Mouse (Mus musculus): ENCODE results near the gene Trim38.

Trim38 gene

DNA sequence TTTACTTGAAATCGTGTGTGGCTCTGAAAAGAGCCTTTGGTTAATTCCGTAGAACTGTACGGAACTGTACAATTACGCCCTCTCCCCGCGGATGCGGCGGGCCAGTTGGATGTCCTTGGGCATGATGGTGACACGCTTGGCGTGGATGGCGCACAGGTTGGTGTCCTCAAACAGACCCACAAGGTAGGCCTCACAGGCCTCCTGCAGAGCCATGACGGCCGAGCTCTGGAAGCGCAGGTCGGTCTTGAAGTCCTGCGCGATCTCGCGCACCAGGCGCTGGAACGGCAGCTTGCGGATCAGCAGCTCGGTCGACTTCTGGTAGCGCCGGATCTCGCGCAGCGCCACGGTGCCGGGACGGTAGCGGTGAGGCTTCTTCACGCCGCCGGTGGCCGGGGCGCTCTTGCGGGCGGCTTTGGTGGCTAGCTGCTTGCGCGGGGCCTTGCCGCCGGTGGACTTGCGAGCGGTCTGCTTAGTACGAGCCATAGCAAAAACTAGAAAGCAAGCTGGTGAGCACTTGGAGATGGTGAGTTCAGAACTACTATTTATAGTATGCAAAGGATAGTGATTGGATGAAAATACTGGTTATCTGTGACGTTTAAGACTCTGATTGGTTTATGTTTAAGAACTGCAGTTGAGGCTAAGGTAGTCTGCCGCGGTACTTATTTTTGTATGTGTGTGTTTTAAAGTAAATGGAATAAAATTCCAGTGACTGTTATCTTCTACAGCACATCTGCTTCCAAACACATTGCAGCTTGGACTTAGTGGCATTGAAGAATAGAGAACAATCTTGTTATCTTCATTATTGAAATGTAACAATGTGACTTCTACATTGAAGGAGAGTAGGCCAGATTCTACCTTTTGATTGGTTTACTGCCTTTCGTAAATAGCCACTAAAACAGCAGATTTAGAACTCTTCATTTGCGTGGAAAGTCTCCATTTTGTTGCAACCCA, 7.6 kb upstream of the Trim38 start, which contains the start of gene Hist1h3a:
Hist1h3a (minus strand) TSS at position 516 of the 951 bp plus-strand sequence.
- DNase-seq (ENCODE audit: low read depth) = peak; percentile 70

DNA sequence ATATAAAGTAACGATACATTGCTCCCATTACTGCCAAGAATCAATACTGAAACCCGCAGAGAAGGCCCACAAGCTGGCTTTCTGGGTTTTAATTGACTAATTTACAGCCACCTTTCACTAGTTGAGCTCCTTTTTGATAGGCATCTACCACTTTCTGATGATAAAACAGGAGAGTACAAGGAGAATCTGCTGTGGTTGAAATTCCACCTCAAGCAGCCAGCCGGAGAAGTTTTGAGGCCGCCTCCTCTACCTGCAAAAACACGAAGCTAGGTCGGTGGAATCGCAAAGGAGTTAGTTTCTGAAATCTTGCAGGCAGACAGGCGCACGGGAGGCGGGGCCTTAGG, 6.5 kb upstream of the Trim38 start:
- no peak for DNase-seq (ENCODE audit: low read depth)

DNA sequence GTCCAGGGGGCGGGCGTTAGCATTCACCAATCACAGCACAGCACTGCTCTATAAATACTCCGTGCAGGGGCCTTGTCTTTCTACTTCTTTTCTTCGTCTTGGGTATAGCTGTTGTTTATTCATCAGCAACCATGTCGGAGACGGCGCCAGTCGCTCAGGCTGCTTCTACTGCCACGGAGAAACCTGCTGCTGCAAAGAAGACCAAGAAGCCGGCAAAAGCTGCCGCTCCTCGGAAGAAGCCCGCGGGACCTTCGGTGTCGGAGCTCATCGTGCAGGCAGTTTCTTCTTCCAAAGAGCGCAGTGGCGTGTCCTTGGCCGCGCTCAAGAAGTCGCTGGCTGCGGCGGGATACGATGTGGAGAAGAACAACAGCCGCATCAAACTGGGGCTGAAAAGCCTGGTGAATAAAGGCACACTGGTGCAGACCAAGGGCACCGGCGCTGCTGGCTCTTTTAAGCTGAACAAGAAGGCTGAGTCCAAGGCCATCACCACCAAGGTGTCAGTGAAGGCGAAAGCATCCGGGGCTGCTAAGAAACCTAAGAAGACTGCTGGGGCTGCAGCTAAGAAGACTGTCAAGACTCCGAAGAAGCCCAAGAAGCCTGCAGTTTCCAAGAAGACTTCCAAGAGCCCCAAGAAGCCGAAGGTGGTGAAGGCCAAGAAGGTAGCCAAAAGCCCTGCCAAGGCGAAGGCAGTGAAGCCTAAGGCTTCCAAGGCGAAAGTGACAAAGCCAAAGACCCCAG, 6.0 kb upstream of the Trim38 start, which contains the start of gene Hist1h1a:
Hist1h1a (plus strand) TSS at position 81 of the 738 bp plus-strand sequence.
- DNase-seq (ENCODE audit: low read depth) = no peak

DNA sequence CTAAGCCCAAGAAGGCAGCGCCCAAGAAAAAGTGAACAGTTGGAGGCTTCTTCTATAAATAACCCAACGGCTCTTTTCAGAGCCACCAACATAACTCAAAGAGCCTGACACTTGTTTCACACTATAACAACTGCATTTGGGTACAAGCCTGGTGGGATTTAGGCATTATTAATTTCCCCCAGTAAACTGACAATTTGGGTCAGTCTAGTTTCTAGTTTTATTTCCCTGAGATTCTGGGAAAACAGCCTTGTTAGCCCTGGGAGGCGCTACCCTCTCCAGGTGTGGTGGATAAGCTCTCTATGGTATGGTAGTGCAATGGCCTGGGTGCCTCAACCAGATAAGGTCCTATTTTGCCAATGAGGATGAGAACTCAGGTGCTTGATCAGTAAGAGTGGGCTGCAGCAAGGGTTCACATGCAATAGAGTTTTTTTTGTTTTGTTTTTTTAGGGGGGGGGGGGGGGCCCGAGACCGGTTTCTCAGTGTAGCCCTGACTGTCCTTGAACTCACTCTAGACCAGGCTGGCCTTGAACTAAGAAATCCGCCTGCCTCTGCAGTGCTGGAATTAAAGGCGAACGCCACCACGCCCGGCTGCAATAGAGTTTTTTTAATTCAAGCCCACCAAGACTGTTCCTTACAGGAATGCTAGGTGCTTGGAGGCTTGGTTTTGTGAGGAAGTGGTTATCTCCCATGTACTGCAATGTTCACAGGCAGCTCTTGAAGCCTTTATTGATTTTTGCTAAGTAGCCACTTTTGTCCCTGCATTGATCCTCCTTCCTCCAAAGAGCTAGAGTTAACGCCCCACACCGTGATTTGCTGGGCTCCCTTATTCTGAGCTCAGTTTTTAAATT, 5.2 kb upstream of the Trim38 start:
- no peak for DNase-seq (ENCODE audit: low read depth)

DNA sequence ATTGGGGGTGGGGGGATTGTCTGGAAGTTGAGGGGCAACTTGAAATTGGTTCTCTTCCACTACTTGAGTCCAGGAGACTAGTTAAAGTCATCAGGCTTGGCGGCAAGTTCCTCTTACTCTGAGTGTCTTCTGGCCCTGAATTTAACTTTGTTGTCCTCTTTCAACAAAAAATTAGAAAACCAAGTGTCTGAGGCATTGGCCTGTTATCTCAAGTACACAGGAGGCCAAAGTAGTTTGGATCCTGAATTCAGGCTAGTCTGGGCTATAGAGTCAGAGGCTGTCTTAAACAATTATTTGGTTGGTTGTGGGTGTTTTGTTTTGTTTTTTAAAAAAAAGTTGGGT, 4.6 kb upstream of the Trim38 start:
- no peak for DNase-seq (ENCODE audit: low read depth)

DNA sequence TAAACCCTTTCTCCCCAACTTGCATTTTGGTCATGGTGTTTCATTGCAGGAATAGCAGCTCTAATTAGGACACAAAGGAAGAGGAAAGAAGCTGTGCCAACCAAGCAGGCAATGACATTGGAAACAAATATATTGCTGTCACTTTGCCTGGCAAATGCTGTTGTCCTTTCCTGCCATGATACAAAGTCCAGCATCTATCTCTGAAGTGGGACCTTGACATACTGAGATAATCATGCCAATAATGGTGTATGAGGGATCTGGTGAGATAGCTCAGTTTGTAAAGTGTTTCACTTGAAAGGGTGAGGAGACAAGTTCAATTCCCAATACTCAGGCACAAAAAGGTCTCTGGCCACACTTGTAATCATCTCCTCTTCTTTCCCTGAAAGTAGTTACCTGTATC, 2.9 kb upstream of the Trim38 start:
- DNase-seq (ENCODE audit: low read depth) = no peak

DNA sequence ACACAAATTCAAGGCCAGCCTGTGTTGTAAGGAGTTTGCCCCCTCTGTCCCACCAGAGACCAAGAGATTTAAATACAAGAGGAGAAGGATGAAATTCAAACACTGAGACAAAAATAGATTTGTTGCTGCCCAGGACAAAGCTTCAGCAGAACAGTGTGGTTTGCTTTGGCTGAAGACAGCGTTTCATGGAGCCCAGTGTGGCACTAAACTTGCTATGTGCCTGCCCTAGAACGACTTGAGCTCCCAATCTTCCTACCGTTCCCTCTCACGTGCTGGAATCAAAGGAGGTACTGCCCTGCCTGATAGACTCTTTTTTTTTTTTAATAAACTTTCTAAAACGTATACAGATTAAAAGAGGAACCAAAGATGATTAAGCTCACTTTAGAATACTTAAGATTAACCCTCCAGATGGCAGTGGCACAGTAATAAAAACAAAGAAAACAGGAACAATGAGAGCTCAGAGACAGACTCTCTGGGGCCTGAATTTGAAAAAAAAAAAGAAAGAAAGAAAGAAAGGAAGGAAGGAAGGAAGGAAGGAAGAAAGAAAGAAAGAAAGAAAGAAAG, 797 bp upstream of the Trim38 start:
- no peak for DNase-seq (ENCODE audit: low read depth)

DNA sequence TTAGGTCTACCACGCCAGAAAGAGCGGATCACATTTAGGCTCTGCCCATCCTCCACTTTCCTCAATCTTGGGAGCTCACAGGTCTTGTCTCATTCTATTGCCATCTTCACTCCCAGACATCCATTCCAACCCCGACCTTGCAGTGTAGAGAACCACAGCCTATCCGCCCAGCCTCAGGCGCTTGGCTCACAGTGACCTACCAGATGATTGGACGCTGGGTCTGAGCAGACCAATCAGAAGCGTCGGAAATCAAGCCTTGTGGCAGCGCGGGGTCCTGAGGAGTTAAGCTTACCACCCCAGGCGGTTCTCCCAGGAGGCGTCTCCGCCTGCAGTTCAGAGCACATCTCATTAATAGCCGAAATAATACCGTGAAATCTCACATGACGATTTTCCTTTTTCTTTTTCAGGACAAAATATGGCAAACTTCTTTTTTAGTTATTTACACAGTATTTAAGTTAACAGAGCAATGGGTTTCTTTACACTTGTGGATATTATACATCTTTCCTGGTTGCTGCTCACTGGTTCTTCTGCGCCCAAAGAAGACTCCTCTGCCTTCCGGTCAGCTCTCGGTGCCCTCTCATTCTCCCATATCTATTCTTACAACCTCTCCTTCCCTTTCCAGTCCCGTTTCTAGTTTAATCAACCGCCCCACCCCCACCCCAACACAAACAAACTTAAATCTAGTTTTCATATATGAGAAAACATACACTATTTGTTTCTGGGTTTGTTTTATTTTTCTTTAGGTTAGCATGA, 3.0 kb downstream of the Trim38 start:
- no peak for DNase-seq (ENCODE audit: low read depth)

DNA sequence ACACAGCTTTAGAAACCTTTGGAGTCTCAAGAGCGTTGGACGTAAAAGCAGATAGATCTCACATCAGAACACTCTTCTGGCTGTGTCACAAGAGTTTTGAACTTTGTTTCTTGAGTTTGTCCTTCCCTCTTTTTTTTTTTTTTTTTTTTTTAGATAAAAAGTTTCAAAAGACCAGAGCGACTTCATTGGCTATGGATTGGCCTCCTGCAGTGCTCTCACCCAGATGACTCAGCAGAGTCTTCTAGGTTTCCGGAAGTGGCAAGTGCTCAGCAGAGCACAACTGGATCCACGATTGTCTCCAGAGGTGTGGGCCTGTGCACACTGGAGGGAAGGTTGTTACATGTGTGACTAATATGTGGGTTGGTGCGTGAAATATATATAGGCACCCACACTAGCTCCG, 8.6 kb downstream of the Trim38 start:
- DNase-seq (ENCODE audit: low read depth) = no peak

DNA sequence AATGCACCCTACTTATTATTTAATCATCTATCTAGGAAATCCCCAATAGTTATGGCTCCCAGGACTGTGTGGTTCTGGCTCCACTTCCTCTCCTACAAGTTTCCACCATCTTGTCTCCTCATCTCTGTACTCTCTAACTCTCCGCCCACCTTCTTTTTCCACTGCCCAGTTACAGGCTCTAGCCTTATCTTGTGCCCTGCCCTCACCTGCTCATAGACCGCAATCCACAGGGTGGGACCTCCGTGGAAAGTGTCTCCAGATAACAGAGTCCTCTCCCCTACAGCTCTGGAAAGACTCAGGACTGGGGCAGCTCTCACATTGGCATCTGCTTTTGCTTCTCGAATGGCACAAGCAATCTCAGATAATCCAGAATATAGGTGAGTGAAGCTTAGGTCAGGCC, 9.3 kb downstream of the Trim38 start:
- DNase-seq (ENCODE audit: low read depth) = no peak

DNA sequence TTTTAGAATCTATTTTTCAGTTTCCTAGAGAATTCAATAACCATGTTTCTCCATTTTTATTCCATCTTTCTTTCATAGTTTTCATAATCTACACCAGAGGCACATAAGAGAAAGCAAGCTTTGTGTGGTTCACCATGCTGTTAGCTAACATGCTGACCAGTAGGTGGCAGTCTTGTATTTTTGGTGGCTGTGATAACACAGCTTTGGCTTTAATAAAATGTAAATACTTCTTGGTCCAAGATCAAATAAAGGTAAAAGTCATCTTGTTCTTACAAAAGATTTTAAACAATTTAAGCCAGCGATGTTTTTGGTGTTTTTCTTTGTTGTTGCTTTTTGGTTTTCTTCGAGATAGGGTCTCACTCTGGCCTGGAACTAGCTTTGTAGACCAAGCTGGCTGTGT, 22.8 kb downstream of the Trim38 start:
- peak; percentile 20 for DNase-seq (ENCODE audit: low read depth)

DNA sequence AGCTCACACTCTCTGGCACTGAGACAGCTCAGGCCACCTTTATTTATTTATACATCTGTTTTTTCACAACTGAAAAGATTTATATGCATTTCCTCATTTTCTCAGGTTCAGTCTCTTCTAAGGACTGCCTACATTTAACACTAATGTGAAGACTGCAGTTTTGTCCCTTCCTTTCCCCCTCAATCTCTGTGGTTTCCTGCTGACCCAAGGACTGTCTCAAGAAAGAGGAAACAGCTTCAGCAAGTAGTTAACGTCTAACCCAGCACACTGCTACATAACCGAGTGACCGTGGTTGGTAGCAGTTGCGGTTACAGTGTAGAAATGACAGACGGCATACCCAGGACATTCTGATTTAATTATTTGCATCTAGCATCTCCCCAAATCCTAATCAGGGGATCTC, 29.7 kb downstream of the Trim38 start:
- DNase-seq (ENCODE audit: low read depth) = no peak

DNA sequence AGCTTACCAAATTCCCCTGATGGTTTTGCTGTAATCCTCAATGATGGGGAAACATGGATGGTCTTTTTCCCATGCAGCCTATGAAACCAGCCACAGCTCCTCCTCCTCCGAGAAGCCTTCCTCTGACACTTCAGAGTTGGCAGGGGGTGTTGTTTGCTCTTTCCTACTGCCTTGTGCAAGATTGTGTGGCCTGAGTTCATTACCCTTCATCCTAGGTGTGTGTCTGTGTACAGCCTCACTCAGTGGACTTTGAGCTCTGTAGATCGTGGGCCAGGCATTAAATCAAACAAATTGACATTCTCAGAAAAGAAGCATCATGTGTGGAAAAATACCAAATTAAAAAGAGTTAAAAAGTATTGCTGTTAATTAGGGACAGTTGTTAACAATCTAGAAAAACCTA, 34.8 kb downstream of the Trim38 start:
- DNase-seq (ENCODE audit: low read depth) = no peak

DNA sequence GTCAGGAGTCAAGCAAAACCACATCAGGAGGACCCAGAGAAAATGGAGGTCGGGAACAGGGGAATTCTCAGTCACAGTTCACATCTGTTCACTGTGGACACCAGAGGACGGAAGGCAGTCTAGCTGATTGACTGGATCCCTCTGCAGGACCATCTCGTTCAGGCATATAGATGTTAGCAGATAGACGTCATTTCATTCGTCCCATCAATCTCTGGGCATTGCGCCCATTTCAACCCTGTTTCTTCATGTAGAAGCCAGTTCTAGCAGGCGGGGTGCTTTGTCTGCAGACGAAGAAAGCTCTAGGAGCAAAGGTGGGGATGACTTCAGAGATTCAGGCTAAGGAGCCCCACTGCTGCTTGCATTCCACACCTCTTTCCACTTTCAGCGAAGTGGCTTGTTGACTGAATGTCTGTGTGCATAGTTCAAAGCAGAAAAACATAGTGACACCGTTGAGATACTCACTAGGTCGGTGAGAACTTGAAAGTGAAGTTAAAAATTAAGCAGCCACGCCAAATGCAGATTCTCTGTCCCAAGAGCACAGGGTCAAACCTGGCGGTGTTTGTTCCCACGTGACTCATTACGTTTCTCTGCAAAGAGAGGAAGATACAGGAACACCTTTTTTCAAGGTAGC, 36.8 kb downstream of the Trim38 start, which contains the start of gene Slc17a2:
Slc17a2 (plus strand) TSS at position 572 of the 631 bp plus-strand sequence.
- no peak for DNase-seq (ENCODE audit: low read depth)

DNA sequence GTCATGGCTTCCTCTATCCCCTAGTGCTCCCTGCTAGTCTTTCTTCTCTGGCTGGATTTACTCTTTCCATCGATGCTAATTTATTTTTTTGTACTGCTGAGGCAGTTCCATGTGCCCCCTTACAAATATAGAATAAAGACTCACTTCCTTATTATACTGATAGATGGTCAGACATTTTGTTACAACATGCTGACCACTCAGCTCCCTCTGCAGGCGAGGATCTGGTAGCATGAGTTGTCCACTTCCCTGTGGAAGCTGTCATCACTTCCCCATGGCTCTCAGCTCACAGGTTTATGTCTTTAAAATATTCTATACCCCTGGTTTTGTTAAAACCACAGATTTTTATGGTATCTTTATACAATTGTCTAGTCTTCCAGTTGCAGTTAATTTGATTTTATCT, 46.4 kb downstream of the Trim38 start:
- DNase-seq (ENCODE audit: low read depth) = no peak

DNA sequence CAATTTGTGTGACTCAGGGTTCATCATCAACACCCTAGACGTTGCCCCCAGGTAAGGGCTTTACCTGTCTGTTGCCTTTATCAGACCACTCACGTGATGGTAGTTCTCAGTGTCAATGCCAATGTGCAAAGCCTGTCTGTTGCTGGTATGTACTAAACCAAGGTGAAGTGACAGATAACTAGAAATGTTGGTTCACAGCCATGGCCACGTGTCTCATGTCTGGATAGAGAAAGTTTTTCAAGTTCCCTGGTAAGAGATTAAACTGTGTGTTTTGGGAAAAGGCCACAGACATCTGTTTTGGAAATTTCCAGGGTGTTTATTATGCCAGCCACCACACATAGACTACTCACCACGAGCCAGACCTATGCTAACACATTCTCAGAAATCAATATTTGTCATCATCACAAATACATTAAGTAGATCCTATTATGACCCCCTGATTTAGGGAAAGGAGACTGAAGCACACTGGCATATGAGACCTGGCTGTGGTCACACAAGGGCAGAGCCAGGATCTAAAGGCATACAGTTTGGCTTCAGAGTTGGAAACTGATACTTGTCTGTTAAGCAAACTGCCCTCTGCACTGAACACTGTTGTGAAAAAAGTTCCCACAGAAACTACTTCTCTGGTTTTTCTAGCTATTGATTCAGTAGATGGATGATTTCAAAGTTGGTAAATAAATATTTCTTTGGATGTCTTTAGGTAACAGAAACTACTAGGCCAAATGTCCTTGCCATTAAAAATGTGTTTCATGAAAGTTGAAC, 50.6 kb downstream of the Trim38 start:
- DNase-seq (ENCODE audit: low read depth) = no peak

DNA sequence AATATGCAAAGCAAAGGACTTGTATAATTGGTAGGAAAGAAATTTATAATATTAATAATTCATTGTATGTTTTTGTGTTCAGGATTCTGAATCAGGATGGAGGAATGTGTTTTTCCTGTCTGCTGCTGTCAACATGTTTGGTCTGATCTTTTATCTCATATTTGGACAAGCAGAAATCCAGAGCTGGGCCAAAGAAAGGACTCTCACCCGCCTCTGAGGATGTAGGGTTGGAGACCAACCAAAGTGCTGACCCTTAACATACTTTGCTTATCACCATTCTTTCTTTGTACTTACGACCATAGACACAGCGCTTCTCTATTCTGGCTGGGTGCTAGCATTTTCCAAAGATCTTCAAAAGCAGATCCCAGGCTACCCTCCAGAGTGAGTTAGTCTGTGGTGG, 52.5 kb downstream of the Trim38 start:
- DNase-seq (ENCODE audit: low read depth) = no peak

DNA sequence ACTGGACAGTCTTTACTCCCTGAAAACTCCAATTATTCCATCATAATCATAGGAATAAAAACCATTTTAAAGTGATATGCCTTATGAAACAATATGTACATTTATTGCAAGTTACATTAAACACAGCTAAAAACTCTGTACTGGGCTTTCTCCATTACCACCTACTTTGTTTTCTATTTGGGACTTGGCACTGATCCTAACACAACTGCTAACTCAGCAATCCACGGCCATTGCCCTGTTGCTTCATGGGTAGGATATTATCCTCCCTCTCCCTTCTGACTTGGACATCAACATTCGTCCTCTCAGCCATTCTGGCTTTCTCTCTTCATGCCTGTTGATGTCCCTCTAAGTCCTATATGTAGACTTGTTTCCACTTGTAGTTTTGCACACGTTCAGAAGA, 56.9 kb downstream of the Trim38 start:
- no peak for DNase-seq (ENCODE audit: low read depth)

DNA sequence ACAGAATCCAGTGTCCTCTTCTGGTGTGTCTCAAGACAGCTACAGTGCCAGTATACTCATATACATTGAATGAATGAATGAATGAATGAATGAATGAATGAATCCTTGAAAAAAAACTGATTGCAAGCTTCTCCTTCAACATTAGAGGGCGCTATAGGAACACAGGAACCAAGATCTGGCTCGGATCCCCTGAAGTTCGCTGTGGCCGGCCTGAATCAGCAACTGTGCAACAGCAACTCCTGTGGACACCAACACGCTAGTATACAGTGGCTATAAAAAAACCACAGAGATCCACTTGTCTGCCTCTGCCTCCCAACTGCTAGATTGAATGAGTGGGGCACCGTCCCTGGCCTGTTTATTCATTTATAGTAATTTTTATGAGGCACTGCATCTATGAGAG, 63.3 kb downstream of the Trim38 start:
- peak; percentile 8 for DNase-seq (ENCODE audit: low read depth)

DNA sequence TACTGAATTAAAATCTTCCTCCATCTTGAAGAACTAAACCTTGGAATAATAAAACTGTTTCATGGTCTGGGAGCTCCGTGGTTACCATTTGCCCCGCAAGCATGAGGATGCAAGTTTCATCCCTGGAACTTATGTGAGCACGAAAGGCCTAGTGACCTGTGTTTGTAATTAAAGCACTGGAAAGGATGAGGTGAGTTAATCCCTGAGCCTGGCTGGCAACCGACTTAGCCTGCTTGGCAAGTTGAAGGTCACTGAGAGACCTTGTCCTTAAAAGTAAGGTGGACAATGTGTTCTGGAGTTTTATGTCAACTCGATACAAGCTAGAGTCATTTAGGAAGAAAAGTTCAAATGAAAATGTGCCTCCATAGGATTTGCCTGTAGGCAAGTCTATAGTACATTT, 65.1 kb downstream of the Trim38 start:
- no peak for DNase-seq (ENCODE audit: low read depth)
